Comparison of ENCODE assay signal across 30 mouse cellular contexts in the genomic region with DNA sequence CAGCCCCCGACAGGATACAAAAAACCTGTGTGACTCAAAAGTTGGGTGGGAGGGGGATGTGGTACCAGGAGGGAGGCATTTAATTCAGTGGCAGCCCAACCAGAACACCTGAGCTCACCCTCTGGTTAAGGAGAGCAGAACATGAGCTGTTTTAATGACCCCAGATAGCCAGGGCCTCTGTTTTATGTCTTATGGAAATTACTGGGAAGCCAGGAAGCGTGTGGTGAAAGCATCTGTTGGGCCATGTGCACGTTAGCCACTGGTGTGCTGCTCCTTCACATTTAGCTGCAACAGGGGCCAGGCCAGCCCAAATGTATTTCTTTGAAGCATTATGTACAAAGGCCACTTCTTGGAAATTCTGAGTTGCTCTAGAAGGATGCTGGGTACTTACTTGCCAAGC.
DNase-seq lines count a peak whose midpoint lies in the region; ATAC-seq lines count a peak whose summit lies in the region.
"Had no signal": no experiment of that assay in that cellular context is flagged by ENCODE, and none has a peak within 500 bp of the region (broad histone marks: within the 10 kb centered on the region; RNA-seq: fewer than 3 reads in every experiment).

No protein-coding gene starts in this region.

- no peak overlapping the region for H3K9ac ChIP-seq in kidney, embryonic 15.5 days
- no peak overlapping the region for H3K9ac ChIP-seq in midbrain, embryonic 16.5 days (ENCODE audit: low read depth, low read length)
- no peak overlapping the region for H3K9ac ChIP-seq in midbrain, embryonic 13.5 days (replicated peaks)
- H3K9ac ChIP-seq: embryonic facial prominence, embryonic 15.5 days; forebrain, embryonic 12.5 days; forebrain, postnatal 0 days; hindbrain, embryonic 14.5 days; liver, embryonic 15.5 days; lung, embryonic 14.5 days; neural tube, embryonic 15.5 days; stomach, embryonic 15.5 days had no signal

- peak; percentile 58; the same call in 1 of the 2 replicates for ATAC-seq in kidney, embryonic 15.5 days (replicated peaks; ENCODE audit: low FRiP score)
- no peak for ATAC-seq in midbrain, embryonic 16.5 days
- ATAC-seq in midbrain, embryonic 13.5 days = no peak
- ATAC-seq: forebrain, postnatal 0 days; inflammation-experienced regulatory T-cells, adult 6 months had no signal

- H3K36me3 ChIP-seq in kidney, embryonic 15.5 days = no peaks in the 10 kb centered on the region
- H3K36me3 ChIP-seq in midbrain, embryonic 16.5 days (ENCODE audit: control insufficient read depth, insufficient read depth, low read length) = no peaks in the 10 kb centered on the region
- no peaks in the 10 kb centered on the region for H3K36me3 ChIP-seq in midbrain, embryonic 13.5 days
- H3K36me3 ChIP-seq: embryonic facial prominence, embryonic 10.5 days; embryonic facial prominence, embryonic 15.5 days; forebrain, embryonic 12.5 days; liver, embryonic 15.5 days; neural tube, embryonic 15.5 days; stomach, embryonic 15.5 days had no signal

- DNase-seq in cerebellum, postnatal 10 days = peak; percentile 33 to 36
- DNase-seq in cerebellum, adult 11-12 months = no peak
- DNase-seq in kidney, postnatal 14 days = no peak
- DNase-seq in layer of hippocampus, postnatal 36 days = no peak
- DNase-seq: adrenal gland, adult 8-10 months; cerebellum, adult 9-10 months; forebrain, postnatal 0 days; gastrocnemius, postnatal 25 days; heart, adult 18-20 months; heart, postnatal 36 days; kidney, adult 11 months; kidney, postnatal 36 days; left cerebral cortex, postnatal 4 days; lung, embryonic 14.5 days; lung, postnatal 14 days; retina, postnatal 1 day; right cerebral cortex, postnatal 25 days had no signal

- H3K27ac ChIP-seq in kidney, embryonic 15.5 days = no peak overlapping the region
- H3K27ac ChIP-seq in midbrain, embryonic 16.5 days (ENCODE audit: low read length) = peak overlapping the region; percentile 74; the same call in 1 of the 2 replicates
- H3K27ac ChIP-seq in midbrain, embryonic 13.5 days = no peak overlapping the region
- H3K27ac ChIP-seq: embryonic facial prominence, embryonic 10.5 days; embryonic facial prominence, embryonic 15.5 days; liver, embryonic 15.5 days; neural tube, embryonic 15.5 days; stomach, embryonic 15.5 days had no signal

- no peaks in the 10 kb centered on the region for H3K9me3 ChIP-seq in kidney, embryonic 15.5 days (replicated peaks)
- no peaks in the 10 kb centered on the region for H3K9me3 ChIP-seq in midbrain, embryonic 16.5 days (replicated peaks; ENCODE audit: control insufficient read depth, low read length, poor library complexity, severe bottlenecking)
- no peaks in the 10 kb centered on the region for H3K9me3 ChIP-seq in midbrain, embryonic 13.5 days
- H3K9me3 ChIP-seq: embryonic facial prominence, embryonic 10.5 days; embryonic facial prominence, embryonic 15.5 days; forebrain, embryonic 12.5 days; liver, embryonic 15.5 days; neural tube, embryonic 15.5 days; stomach, embryonic 15.5 days had no signal

- peaks cover 3% of the 10 kb centered on the region; the same call in 1 of the 2 replicates for H3K4me1 ChIP-seq in kidney, embryonic 15.5 days
- H3K4me1 ChIP-seq in midbrain, embryonic 16.5 days (ENCODE audit: control insufficient read depth, insufficient read depth, low read length) = peaks cover 8% of the 10 kb centered on the region; the same call in 1 of the 2 replicates
- H3K4me1 ChIP-seq in midbrain, embryonic 13.5 days (replicated peaks) = peaks cover 15% of the 10 kb centered on the region
- H3K4me1 ChIP-seq: embryonic facial prominence, embryonic 15.5 days; liver, embryonic 15.5 days; stomach, embryonic 15.5 days had no signal

- WGBS in kidney, embryonic 15.5 days = 36% methylated on average over 3 of the region's 3 CpGs
- WGBS in midbrain, embryonic 16.5 days = 76% methylated on average over 3 of the region's 3 CpGs
- WGBS in midbrain, embryonic 13.5 days = 76% methylated on average over 3 of the region's 3 CpGs

- no peaks in the 10 kb centered on the region for H3K27me3 ChIP-seq in kidney, embryonic 15.5 days
- no peaks in the 10 kb centered on the region for H3K27me3 ChIP-seq in midbrain, embryonic 16.5 days (ENCODE audit: control insufficient read depth, insufficient read depth, low read depth, low read length)
- no peaks in the 10 kb centered on the region for H3K27me3 ChIP-seq in midbrain, embryonic 13.5 days
- H3K27me3 ChIP-seq: CH12.LX; embryonic facial prominence, embryonic 15.5 days; forebrain, embryonic 12.5 days; liver, embryonic 15.5 days; neural tube, embryonic 15.5 days; stomach, embryonic 15.5 days had no signal

- no peak overlapping the region for H3K4me2 ChIP-seq in kidney, embryonic 15.5 days
- no peak overlapping the region for H3K4me2 ChIP-seq in midbrain, embryonic 16.5 days (ENCODE audit: low read length)
- no peak overlapping the region for H3K4me2 ChIP-seq in midbrain, embryonic 13.5 days (replicated peaks)
- H3K4me2 ChIP-seq: embryonic facial prominence, embryonic 15.5 days; forebrain, embryonic 12.5 days; heart, embryonic 11.5 days; hindbrain, embryonic 14.5 days; liver, embryonic 15.5 days; lung, embryonic 14.5 days; neural tube, embryonic 15.5 days; stomach, embryonic 15.5 days had no signal

- H3K4me3 ChIP-seq in kidney, embryonic 15.5 days (replicated peaks) = no peak overlapping the region
- H3K4me3 ChIP-seq in midbrain, embryonic 16.5 days (ENCODE audit: low read depth, low read length) = no peak overlapping the region
- no peak overlapping the region for H3K4me3 ChIP-seq in midbrain, embryonic 13.5 days (replicated peaks)
- H3K4me3 ChIP-seq: embryonic facial prominence, embryonic 10.5 days; embryonic facial prominence, embryonic 15.5 days; forebrain, embryonic 12.5 days; liver, embryonic 15.5 days; neural tube, embryonic 15.5 days; stomach, embryonic 15.5 days had no signal

Comparison
In these comparisons a context has a peak if more than half of its experiments do, and no peak if none do; other contexts are left out.
1. DNase-seq: peak in cerebellum, postnatal 10 days (2 of 2); none in cerebellum, adult 11-12 months (single experiment), kidney, postnatal 14 days (single experiment) and layer of hippocampus, postnatal 36 days (0 of 2).